Mouse (Mus musculus) lung, adult 18-20 months (tissue): Measurements from ENCODE around the gene Tas2r106.

Experiments
- DNase-seq, 2 experiments: peaks; one replicate each; pipeline ENCODE4 v3.0.0; 2022; ENCODE audit warnings: mixed read lengths in 2 of 2

Tas2r106 gene

DNA sequence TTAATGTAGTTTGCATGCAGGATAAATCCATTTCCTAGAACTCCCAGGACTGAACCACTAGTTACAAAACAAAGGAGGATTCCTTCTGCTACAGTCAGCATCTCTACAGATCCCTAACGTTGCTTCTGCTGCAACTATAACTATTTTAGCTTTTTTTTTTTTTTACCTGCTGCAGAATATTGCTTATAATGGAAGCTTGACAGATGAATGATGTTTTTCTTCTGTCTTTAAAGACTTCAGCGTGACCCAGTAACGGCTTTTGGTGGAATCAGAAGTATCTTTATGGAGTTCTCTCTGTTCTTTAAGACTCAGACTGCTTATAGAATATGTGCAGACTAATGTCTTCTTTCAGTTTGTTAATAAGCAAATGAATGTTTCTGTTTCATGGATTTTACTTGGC, at the start of gene Tas2r106:
Tas2r106 (minus strand) TSS at position 101 of the 400 bp plus-strand sequence.
- DNase-seq, result no peak

DNA sequence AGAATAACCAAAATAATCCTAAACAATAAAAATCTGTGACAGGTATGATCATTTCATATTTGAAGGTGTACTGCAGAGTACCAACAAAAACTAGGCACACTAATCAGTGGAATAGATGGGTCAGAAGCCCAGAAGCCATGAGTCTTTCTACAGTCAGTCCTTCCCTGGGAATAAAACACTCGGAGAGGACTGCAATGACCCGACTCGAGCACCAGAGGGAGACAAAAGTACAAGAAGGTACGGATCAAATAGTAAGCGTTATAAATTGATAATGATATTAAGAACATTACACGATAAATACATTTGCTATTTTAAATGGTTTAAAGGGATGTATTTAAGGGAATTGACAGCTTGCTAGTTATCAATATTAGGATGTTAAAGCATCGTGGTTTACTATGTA, 34.1 kb upstream of the Tas2r106 start:
- no peak for DNase-seq

DNA sequence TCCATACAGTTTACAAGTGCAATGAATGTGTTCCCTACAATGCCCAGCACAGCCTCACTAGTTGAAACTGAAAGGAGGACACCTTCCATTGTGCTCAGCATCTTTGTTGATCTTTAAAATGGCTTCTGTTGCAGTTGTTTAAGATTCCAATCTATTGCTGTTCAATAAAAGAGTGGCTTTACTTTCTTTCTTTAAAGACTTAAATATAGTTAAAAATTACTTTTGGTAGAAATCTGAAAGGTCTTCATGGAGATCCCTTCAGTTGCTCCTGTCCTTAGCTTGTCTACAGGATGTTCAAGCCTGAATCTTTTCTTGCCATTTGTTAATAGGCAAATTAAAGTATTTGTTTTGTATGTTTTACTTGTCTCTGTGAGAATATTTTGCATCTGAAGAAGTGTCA, 11.3 kb upstream of the Tas2r106 start, which contains the start of gene Tas2r114:
Tas2r114 (minus strand) TSS at position 101 of the 400 bp plus-strand sequence.
- DNase-seq, result no peak

DNA sequence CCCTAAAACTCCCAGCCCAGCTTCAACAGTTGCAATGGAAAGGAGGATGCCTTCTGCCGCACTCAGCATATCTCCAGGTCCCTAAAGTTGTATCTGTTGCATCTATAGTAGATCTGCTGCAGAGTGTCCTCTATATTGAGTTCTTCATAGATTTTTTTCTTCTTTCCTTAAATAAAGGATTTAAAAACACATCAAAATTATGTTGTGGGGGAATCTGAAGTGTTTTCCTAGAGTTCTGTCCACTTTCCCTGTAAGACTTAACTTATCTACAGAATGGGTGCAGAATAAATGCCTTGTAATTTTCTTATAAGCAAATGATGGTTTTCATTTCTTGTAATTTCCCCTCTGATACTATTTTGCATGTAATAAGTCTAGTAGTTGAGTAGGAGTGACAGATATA, 8.7 kb upstream of the Tas2r106 start, which contains the start of gene Tas2r105:
Tas2r105 (minus strand) TSS at position 101 of the 400 bp plus-strand sequence.
- DNase-seq, result no peak

DNA sequence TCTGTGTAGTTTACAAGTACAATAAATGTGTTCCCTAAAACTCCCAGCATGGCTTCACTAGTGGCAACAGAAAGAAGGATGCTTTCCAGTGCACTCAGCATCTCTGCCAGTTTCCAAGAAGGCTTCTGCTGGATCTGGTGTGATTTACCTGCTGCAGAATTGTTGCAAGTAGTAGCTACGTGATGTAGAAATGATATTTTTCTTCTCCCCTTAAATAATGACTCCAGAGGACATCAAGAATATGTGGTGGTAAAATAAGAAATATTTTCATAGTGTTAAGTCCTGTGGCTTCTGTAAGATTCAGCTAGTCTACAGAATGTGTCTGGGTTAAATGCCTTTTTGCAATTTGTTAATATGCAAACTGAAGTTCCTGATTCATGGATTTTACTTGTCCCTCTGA, 7.0 kb upstream of the Tas2r106 start, which contains the start of gene Tas2r104:
Tas2r104 (minus strand) TSS at position 101 of the 400 bp plus-strand sequence.
- no peak for DNase-seq

DNA sequence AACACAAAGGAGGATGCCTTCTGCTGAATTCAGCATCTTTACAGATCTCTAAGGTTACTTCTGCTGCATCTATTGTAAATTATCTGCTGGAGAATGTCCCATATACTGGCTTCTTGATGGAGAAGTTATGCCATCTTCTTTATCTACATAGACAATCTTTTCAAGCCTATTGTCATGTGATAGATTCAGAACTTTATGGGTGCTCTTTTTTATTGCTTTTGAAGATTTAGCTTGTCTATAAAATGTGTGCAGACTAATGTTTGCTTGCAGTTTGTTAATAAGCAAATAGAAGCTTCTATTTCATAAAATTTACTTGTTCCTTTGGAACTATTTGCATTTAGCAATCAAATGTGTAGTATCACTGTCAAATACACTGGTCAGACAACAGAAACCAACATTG, 18.6 kb downstream of the Tas2r106 start, which contains the start of gene Tas2r107:
Tas2r107 (minus strand) TSS at position 101 of the 400 bp plus-strand sequence.
- DNase-seq, result no peak

DNA sequence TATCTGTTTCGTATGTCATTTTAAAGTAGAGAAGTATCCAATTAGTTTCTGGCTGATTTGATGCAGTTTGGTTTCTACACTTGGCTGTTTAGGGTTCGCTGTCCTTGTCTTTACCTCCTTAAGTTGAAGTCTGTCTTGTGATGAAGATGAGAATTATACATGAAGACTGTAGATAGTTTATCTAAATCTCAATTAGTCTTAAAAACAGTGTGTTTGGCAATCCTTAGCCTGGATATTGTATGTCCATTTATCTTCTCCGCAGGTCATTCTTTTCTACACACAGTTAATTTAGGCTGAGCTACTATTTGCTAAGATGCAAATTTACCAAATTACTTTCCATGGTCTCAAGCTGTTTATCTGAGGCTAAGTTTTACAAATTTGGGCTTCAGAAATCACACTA, 47.9 kb downstream of the Tas2r106 start, which contains the start of gene Tas2r130:
Tas2r130 (minus strand) TSS at position 101 of the 400 bp plus-strand sequence.
- no peak for DNase-seq
